Mouse (Mus musculus) liver, embryonic 11.5 days (tissue): Measurements from ENCODE around the gene Olfml2a. TPM values are rescaled to one million over a fixed set of nuclear protein-coding genes. Genes with fewer than 3 reads are reported as not detected.

Source experiments
- ATAC-seq: fragments of 200-750 bp; cut with Nextera tagmentation; replicated peaks from 2 replicates; pipeline ENCODE4 v1.8.0; 2017; ENCODE audit warnings: moderate number of reproducible peaks, mild to moderate bottlenecking, moderate TSS enrichment, moderate library complexity; ENCODE audit not compliant: low FRiP score
- DNase-seq: peaks from one replicate; pipeline ENCODE4 v3.0.0-alpha.2; 2017; ENCODE audit warnings: low spot score
- H3K27ac ChIP-seq: fragments of 300-500 bp; sonication (generic); 2 replicates; pipeline ENCODE4 v1.5.1; 2014; ENCODE audit warnings: mild to moderate bottlenecking, low read depth, low read length, control low read depth
- H3K27me3 ChIP-seq: fragments of 300-500 bp; sonication (generic); replicated peaks from 2 replicates; pipeline ENCODE4 v1.6.1; 2014; ENCODE audit warnings: low read length, mixed read lengths; ENCODE audit not compliant: control insufficient read depth, insufficient read depth
- H3K36me3 ChIP-seq: fragments of 300-500 bp; sonication (generic); 2 replicates; pipeline ENCODE4 v1.6.1; 2014; ENCODE audit warnings: mild to moderate bottlenecking, low read length, moderate library complexity, mixed read lengths; ENCODE audit not compliant: control insufficient read depth, insufficient read depth
- H3K4me1 ChIP-seq: fragments of 300-500 bp; sonication (generic); replicated peaks from 2 replicates; pipeline ENCODE4 v1.6.1; 2014; ENCODE audit warnings: low read length, mixed read lengths; ENCODE audit not compliant: control insufficient read depth, insufficient read depth
- H3K4me2 ChIP-seq: fragments of 300-500 bp; sonication (generic); 2 replicates; pipeline ENCODE4 v1.6.1; 2014; ENCODE audit warnings: mild to moderate bottlenecking, control low read depth, moderate library complexity
- H3K4me3 ChIP-seq: fragments of 300-500 bp; sonication (generic); 2 replicates; pipeline ENCODE4 v1.5.1; 2014; ENCODE audit warnings: low read depth, low read length, control low read depth
- H3K9ac ChIP-seq: fragments of 300-500 bp; sonication (generic); 2 replicates; pipeline ENCODE4 v1.6.1; 2014; ENCODE audit warnings: low read depth, low read length, control low read depth
- H3K9me3 ChIP-seq: fragments of 300-500 bp; sonication (generic); 2 replicates; pipeline ENCODE4 v1.6.1; 2016; ENCODE audit warnings: low read length, inconsistent platforms, mixed read lengths; ENCODE audit not compliant: control insufficient read depth
- WGBS: fragments of 180-500 bp; shearing (Covaris S2); extraction: QIAGEN DNeasy Blood & Tissue Kit; methylation state at CpG from one replicate; pipeline ENCODE4 v1.1.7; 2014; 5-methylcytosine and 5-hydroxymethylcytosine counted together
- polyA plus RNA-seq: library from polyadenylated mRNA; unstranded; fragments of >200 nt; fragmentation: Nextera tagmentation; extraction: Ambion mirVana; gene quantifications from 2 replicates; pipeline ENCODE4 v1.2.1, GENCODE M21; 2014

Olfml2a gene
- polyA plus RNA-seq, 1 experiment from 2014 or later, result 0.75 TPM

DNA sequence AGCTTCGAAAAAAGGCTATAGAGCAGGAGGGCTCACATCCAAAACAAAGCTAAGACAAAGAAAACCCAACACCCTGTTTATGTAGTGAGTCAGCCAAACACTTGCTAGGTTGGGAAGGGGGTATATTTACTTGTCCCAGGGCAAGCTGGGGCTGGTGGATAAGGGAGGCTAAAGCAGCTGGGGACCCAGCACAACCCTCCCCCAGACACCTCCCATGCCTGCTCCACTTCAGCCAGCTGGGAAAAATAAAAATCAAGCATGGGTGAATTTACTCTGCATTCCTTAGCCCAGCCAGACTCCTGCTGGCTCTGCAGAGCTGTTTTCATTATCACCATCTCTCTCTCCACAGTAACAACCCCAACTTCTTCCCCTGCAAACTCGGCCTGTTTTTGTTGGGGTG is 2.2 kb downstream of the Olfml2a start:
- no peak for DNase-seq
- Histone ChIP-seq H3K4me2 (no peak overlapping the region), H3K36me3 (no peaks in the 10 kb centered on the region), H3K4me1 (peaks cover 4% of the 10 kb centered on the region), H3K4me3 (no peak overlapping the region), H3K27ac (no peak overlapping the region), H3K9ac (no peak overlapping the region), H3K9me3 (no peaks in the 10 kb centered on the region), H3K27me3 (peaks cover 7% of the 10 kb centered on the region)
- 29% methylated on average over 2 of the region's 2 CpGs for WGBS
- ATAC-seq, result no peak

DNA sequence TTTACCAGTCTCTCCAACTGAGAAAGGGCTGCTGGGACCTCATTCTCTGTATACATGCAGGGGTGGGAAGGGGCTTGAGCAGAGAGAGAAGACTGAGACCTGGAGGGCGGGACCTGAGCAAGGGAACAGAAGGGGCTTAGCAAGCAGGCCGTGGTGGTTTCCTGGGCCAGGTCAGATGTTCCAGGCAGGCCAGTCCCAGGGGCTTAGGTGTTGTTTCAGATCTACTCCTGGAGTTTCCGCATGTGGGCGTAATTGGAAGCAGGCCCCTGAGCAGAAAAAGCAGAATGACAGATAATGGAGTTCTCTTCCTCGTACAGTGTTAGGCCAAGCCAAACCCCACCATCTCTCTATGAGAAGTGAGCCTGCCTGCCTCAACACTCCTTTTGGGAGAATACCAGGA is 3.2 kb downstream of the Olfml2a start:
- peaks cover 7% of the 10 kb centered on the region for H3K27me3 ChIP-seq
- no peak overlapping the region for H3K4me2 ChIP-seq
- no peaks in the 10 kb centered on the region for H3K9me3 ChIP-seq
- 63% methylated on average over 5 of the region's 5 CpGs for WGBS
- ATAC-seq, result no peak
- no peak overlapping the region for H3K4me3 ChIP-seq
- no peak for DNase-seq
- no peak overlapping the region for H3K27ac ChIP-seq
- H3K4me1 ChIP-seq, result peaks cover 4% of the 10 kb centered on the region
- no peak overlapping the region for H3K9ac ChIP-seq
- H3K36me3 ChIP-seq, result no peaks in the 10 kb centered on the region

DNA sequence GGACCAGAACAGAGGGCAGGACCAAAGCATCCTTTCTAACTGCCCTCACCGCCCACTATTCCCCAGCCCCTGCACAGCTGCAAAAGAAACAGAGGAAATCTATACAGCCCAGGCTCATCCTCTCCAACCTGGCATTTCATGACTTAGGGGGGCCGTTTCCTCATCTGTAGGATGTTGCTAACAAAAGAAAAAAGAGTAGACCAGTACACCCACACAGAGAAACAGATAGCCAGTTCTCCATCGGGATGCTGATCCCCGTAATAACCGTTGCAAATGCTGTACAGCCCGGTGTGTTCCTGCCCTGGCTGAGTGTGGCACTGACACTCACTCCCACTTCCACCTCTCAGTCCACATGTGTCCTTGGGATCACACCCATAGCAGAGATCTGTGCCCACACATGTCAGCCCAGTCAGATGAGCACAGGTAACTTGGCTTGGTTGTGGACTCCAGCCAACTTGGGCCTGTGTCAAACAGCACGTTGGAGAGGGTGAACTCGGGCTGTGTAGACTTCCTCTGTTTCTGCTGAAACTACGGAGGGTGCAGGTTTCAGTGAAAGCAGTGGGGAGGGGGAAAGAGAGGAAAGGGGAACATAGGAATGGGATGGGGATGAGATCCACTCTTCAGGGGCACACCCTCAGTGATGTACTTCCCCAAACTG is 5.1 kb downstream of the Olfml2a start:
- WGBS, result 72% methylated on average over 9 of the region's 9 CpGs
- DNase-seq (no peak), ATAC-seq (no peak)
- H3K4me3 ChIP-seq, result no peak overlapping the region
- no peak overlapping the region for H3K4me2 ChIP-seq
- no peaks in the 10 kb centered on the region for H3K9me3 ChIP-seq
- H3K36me3 ChIP-seq, result no peaks in the 10 kb centered on the region
- no peak overlapping the region for H3K27ac ChIP-seq
- H3K27me3 ChIP-seq, result no peaks in the 10 kb centered on the region
- peaks cover under 1% of the 10 kb centered on the region for H3K4me1 ChIP-seq
- H3K9ac ChIP-seq, result no peak overlapping the region

DNA sequence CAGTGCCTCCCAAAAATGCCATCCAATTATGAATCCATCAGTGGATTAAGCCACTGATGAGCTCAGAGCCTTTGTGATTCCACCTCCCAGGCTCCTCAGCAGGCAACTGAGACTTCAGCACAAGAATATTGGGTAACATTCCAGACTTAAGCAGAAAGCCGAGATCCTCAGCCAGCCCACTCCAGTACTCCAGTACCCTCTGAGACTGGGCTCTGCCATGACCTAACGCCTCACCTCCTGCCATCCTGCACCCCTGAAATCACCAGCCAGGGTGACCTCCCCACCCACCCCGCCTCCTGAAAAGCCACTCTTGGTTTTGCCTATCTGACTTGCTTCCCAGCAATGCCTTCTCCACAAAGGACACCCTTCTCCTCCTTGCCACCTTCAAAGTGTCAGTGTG is 5.6 kb downstream of the Olfml2a start:
- H3K27me3 ChIP-seq, result no peaks in the 10 kb centered on the region
- DNase-seq, result no peak
- no peak for ATAC-seq
- H3K9ac ChIP-seq, result no peak overlapping the region
- H3K27ac ChIP-seq, result no peak overlapping the region
- H3K9me3 ChIP-seq, result no peaks in the 10 kb centered on the region
- H3K36me3 ChIP-seq, result no peaks in the 10 kb centered on the region
- H3K4me3 ChIP-seq, result no peak overlapping the region
- no peak overlapping the region for H3K4me2 ChIP-seq
- H3K4me1 ChIP-seq, result no peaks in the 10 kb centered on the region
- WGBS, result 79% methylated on average over 3 of the region's 3 CpGs

DNA sequence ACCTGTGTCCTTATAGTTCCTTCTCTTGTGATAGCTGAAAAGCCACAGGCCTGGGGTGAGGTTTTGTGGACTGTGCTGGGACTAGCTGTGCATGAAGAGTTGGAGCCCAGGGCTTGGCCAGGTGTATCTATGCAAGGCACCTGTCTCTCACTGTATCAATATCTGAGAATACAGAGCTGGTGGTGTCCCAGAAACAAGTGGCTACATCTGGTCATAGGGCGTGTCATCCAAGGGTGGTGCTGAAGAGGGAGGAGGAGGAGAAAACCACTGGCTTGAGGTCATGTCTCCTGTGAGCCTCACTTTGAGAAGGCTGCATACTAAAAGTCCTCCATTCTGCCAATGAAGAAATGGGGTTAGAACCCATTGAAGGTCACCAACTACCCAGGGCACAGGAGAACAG is 6.2 kb downstream of the Olfml2a start:
- no peaks in the 10 kb centered on the region for H3K4me1 ChIP-seq
- no peaks in the 10 kb centered on the region for H3K9me3 ChIP-seq
- DNase-seq (no peak), ATAC-seq (0 out of 2 replicates have a peak, but pooled peaks have one; percentile 20)
- no peak overlapping the region for H3K9ac ChIP-seq
- WGBS, result 79% methylated on average over 1 of the region's 1 CpGs
- H3K27me3 ChIP-seq, result no peaks in the 10 kb centered on the region
- H3K4me3 ChIP-seq, result no peak overlapping the region
- no peaks in the 10 kb centered on the region for H3K36me3 ChIP-seq
- H3K27ac ChIP-seq, result no peak overlapping the region
- no peak overlapping the region for H3K4me2 ChIP-seq

DNA sequence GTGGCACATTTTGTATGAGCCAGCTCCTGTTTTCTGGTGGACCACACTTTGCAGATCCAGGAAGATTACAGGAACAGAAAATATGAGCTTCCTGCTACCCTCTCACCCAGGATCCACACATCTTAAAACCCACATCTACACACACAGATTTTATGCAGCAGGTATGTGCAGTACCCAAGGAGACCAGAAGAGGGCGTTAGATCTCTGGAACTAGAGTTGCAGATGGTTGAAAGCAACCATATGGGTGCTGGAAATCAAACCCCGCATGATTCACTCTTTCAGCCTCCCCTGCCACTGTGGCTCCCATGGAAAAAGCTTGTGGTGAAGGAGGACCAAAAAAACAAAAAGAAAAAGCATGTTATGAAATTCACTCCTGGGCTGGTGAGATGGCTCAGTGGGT is 7.3 kb downstream of the Olfml2a start:
- no peak for DNase-seq
- H3K9me3 ChIP-seq, result no peaks in the 10 kb centered on the region
- WGBS, result 61% methylated on average over 2 of the region's 2 CpGs
- no peaks in the 10 kb centered on the region for H3K36me3 ChIP-seq
- no peaks in the 10 kb centered on the region for H3K4me1 ChIP-seq
- no peak for ATAC-seq
- H3K4me3 ChIP-seq, result no peak overlapping the region
- H3K9ac ChIP-seq, result no peak overlapping the region
- no peaks in the 10 kb centered on the region for H3K27me3 ChIP-seq
- H3K4me2 ChIP-seq, result no peak overlapping the region
- no peak overlapping the region for H3K27ac ChIP-seq

DNA sequence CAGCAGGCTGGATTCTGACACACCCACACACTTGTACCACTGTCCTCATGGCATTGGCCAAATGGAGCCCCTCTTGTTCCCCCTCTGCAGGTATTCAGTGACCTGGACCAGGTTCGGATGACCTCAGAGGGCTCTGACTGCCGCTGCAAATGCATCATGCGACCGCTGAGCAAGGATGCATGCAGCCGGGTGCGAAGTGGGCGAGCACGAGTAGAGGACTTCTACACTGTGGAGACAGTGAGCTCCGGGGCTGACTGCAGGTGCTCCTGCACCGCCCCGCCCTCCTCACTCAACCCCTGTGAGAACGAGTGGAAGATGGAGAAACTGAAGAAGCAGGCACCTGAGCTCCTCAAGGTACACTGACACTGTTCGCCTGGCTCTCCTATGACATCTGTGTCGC is 9.6 kb downstream of the Olfml2a start:
- no peaks in the 10 kb centered on the region for H3K36me3 ChIP-seq
- no peaks in the 10 kb centered on the region for H3K9me3 ChIP-seq
- DNase-seq (no peak), ATAC-seq (no peak)
- H3K4me2 ChIP-seq, result no peak overlapping the region
- H3K4me3 ChIP-seq, result no peak overlapping the region
- no peak overlapping the region for H3K9ac ChIP-seq
- WGBS, result 77% methylated on average over 14 of the region's 14 CpGs
- H3K4me1 ChIP-seq, result no peaks in the 10 kb centered on the region
- no peaks in the 10 kb centered on the region for H3K27me3 ChIP-seq
- no peak overlapping the region for H3K27ac ChIP-seq

DNA sequence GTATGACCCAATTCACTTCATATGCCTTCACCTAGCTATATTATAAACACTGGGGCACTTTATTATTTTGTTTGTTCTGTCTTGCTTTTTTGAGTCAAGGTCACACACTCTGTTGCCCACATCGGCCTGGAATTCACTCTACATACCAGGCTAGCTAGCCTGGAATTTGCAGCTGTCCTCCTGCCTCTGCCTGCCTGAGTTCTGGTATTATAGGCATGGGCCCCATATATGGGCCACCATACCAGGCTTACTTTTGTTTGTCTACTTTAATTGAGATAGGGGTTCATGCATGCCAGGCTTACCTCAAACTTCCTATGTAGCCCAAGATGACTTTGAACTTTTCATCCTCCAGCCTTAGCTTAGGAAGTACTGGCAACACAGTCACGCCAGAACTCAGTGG is 10.1 kb downstream of the Olfml2a start:
- Histone ChIP-seq H3K9me3 (no peaks in the 10 kb centered on the region), H3K4me3 (no peak overlapping the region), H3K36me3 (no peaks in the 10 kb centered on the region), H3K9ac (no peak overlapping the region), H3K4me2 (no peak overlapping the region), H3K27ac (no peak overlapping the region), H3K4me1 (no peaks in the 10 kb centered on the region), H3K27me3 (no peaks in the 10 kb centered on the region)
- ATAC-seq (no peak), DNase-seq (no peak)
- WGBS, result 77% methylated on average over 2 of the region's 2 CpGs

DNA sequence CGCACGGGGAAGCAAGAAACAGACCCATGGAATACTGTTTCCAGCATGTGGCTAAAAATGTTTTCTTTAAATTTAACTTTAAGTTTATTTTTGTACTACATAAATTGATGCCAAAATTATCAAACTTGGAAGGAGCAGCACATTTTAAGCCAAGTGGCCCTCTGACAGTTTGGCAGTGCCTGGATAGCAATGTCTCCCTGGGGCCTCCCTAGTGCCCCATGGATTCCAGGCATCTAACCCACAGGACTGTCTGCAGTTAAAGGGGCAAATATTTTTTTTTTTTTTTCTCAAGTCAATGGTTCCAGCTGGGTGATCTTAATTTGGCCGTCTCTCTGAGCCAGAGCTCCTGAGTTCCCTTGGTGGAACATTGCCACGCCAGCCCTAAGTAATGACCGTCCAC is 11.4 kb downstream of the Olfml2a start:
- no peak overlapping the region for H3K4me3 ChIP-seq
- H3K36me3 ChIP-seq, result no peaks in the 10 kb centered on the region
- DNase-seq, result no peak
- no peaks in the 10 kb centered on the region for H3K9me3 ChIP-seq
- no peak for ATAC-seq
- H3K4me1 ChIP-seq, result no peaks in the 10 kb centered on the region
- no peak overlapping the region for H3K4me2 ChIP-seq
- WGBS, result 84% methylated on average over 5 of the region's 5 CpGs
- H3K27ac ChIP-seq, result no peak overlapping the region
- no peaks in the 10 kb centered on the region for H3K27me3 ChIP-seq
- H3K9ac ChIP-seq, result no peak overlapping the region
